Mouse (Mus musculus): ENCODE results near the gene Aaed1. TPM values are rescaled to one million over a fixed set of nuclear protein-coding genes. Genes with fewer than 3 reads are reported as not detected.

The Aaed1 gene
- polyA plus RNA-seq (2015; fragmentation: Nextera tagmentation; extraction: Ambion mirVana): 89.2 and 94.2 TPM in 2 replicates

DNA sequence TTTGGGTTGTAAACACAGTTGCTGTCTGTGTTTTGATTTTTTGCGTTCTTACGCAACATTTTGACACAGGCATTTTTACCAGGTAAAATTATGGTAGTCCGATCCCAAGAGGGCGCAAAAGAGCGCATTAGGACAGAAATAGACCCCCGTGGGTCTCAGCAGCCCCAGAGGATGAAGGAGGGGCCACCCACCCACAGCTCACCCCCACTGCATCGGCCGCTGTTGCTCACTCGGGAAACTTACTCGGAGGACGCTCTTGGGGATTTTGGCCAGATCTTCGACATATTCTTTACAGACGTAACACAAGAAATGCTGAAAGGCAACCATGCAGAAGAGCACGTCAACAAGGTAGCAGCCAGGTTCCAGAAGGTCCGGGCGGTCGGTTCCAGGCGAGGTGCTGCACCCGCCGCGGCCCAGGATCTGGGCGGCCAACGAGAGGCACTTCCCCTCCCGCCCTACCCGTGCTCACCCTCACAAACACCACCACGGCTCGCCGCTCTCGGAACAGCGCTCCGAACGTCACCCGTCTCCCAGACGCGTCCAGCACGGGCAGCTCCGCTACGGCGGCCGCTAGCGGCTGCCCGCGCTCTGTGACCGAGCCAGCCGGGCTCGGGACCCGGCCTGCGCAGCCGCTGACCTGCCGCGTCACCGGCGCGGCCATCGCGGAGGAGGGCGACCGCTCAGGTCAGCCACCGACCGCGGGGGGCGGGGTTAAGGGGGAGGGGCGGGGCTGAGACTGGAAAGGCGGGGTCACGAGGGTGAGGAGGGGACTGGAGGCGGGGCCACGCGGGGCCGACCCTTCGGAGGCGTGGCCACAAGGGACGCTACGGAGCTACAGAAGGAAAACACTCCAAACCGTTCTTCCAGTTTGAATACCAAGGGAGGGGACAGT lies at the start of gene Aaed1:
TSS of gene Aaed1 (minus strand) at position 687 of the 892 bp plus-strand sequence.
- 2% methylated on average over 52 of the region's 74 CpGs for WGBS
- peak within 1 kb of the TSS; percentile 73 for H3K9ac ChIP-seq (replicated peaks; ENCODE audit: low read depth)
- TF ChIP-seq CTCF (IDR thresholded peaks at IDR 0.05) (peak; percentile 54), EP300 (IDR thresholded peaks at IDR 0.05) (no peak)

DNA sequence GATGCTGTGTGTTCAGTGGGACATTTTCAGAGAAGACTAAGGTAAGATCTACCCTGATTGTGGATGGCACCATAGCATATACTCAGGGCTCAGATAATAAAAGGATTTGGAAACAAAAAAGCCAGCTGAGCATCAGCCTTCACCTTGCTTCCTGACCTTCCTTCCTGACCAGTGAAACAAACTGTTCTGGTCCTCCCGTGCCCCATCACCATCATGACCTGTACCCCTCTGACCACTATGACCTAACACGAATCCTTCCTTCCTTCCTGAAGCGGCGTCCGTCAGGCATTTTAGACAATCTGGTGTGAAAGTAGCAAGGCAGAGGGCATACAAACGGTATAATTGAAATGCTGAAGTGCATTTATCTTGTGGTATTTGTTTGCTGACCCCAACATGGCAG lies 49.6 kb upstream of the Aaed1 start:
- ATAC-seq (no peak), DNase-seq (ENCODE audit: low spot score) (no peak)
- Histone ChIP-seq H3K4me1 (ENCODE audit: insufficient read depth, low read depth, low read length) (no peaks in the 10 kb centered on the region), H3K4me3 (ENCODE audit: low read depth, low read length) (no peak overlapping the region), H3K9me3 (ENCODE audit: low read length) (no peaks in the 10 kb centered on the region), H3K27me3 (replicated peaks; ENCODE audit: insufficient read depth, low read length) (no peaks in the 10 kb centered on the region), H3K9ac (replicated peaks; ENCODE audit: low read depth) (no peak overlapping the region), H3K36me3 (ENCODE audit: insufficient read depth, low read length) (peaks cover 14% of the 10 kb centered on the region; the same call in 1 of the 2 replicates), H3K27ac (ENCODE audit: low read length) (no peak overlapping the region), H3K4me2 (replicated peaks; ENCODE audit: low read depth, low read length) (no peak overlapping the region)
- TF ChIP-seq EP300 (IDR thresholded peaks at IDR 0.05): no peak
- no peak for TF ChIP-seq CTCF (IDR thresholded peaks at IDR 0.05)
- WGBS: 74% methylated on average over 6 of the region's 6 CpGs

More for the DNA sequence above, at the start of gene Aaed1:
- Histone ChIP-seq H3K9me3 (ENCODE audit: low read length) (no peaks in the 10 kb centered on the region), H3K4me3 (ENCODE audit: low read depth, low read length) (peak within 1 kb of the TSS; percentile 84), H3K27me3 (replicated peaks; ENCODE audit: insufficient read depth, low read length) (no peaks in the 10 kb centered on the region), H3K27ac (ENCODE audit: low read length) (peak within 1 kb of the TSS; percentile 96), H3K4me2 (replicated peaks; ENCODE audit: low read depth, low read length) (peak within 1 kb of the TSS; percentile 68), H3K36me3 (ENCODE audit: insufficient read depth, low read length) (peaks cover 13% of the 10 kb centered on the region), H3K4me1 (ENCODE audit: insufficient read depth, low read depth, low read length) (peaks cover 7% of the 10 kb centered on the region)
- DNase-seq (ENCODE audit: low spot score) (peak; percentile 97), ATAC-seq (peak; percentile 94)

DNA sequence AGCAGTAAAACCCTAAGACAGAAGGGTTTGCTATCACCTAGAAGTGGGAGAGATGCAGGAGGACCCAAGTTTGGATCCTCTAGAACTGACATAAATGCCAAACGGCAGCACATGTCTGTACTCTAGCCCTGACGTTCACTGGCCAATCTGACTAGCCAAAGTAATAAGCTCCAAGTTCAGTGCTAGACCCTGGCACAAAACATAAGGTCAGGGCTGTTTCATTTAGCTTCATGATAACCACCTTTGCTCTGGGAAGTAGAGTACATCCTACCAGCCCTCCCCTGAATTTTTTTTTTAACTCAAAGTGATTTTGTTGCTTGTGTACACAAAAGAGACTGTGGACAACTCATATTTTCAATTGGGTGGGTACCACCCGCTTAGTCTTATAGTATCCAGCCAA lies 48.5 kb upstream of the Aaed1 start:
- Histone ChIP-seq H3K9ac (replicated peaks; ENCODE audit: low read depth) (no peak overlapping the region), H3K9me3 (ENCODE audit: low read length) (no peaks in the 10 kb centered on the region), H3K27me3 (replicated peaks; ENCODE audit: insufficient read depth, low read length) (no peaks in the 10 kb centered on the region), H3K4me1 (ENCODE audit: insufficient read depth, low read depth, low read length) (no peaks in the 10 kb centered on the region), H3K27ac (ENCODE audit: low read length) (no peak overlapping the region), H3K4me2 (replicated peaks; ENCODE audit: low read depth, low read length) (no peak overlapping the region), H3K36me3 (ENCODE audit: insufficient read depth, low read length) (peaks cover 4% of the 10 kb centered on the region; the same call in 1 of the 2 replicates), H3K4me3 (ENCODE audit: low read depth, low read length) (no peak overlapping the region)
- DNase-seq (ENCODE audit: low spot score) (no peak), ATAC-seq (no peak)
- TF ChIP-seq CTCF (IDR thresholded peaks at IDR 0.05): no peak
- no peak for TF ChIP-seq EP300 (IDR thresholded peaks at IDR 0.05)
- 94% methylated on average over 3 of the region's 3 CpGs for WGBS

DNA sequence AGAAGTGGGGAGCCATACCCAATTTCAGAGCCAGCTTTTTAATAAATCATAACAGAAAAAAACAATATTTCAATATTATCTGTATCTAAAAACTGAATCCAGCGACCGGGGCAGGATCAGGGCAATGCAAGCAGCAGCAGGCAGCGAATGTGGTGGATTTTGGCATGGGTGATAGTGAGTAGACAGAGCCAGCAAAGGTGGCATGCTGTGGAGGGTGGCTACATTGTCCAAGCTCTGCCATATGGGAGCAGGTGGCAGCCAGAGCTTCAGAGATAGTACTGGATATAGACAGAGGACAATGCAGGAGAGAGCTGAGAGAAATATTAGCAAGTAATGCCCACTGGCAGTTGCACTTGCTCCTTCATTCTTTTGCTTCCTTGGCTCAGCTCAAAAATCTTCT lies 47.2 kb upstream of the Aaed1 start:
- no peak overlapping the region for H3K4me3 ChIP-seq (ENCODE audit: low read depth, low read length)
- no peak overlapping the region for H3K4me2 ChIP-seq (replicated peaks; ENCODE audit: low read depth, low read length)
- no peaks in the 10 kb centered on the region for H3K4me1 ChIP-seq (ENCODE audit: insufficient read depth, low read depth, low read length)
- DNase-seq (ENCODE audit: low spot score): no peak
- no peak for ATAC-seq
- H3K9ac ChIP-seq (replicated peaks; ENCODE audit: low read depth): no peak overlapping the region
- 0 out of 2 replicates have a peak, but pooled peaks cover 4% of the 10 kb centered on the region for H3K36me3 ChIP-seq (ENCODE audit: insufficient read depth, low read length)
- H3K9me3 ChIP-seq (ENCODE audit: low read length): no peaks in the 10 kb centered on the region
- 77% methylated on average over 3 of the region's 3 CpGs for WGBS
- H3K27ac ChIP-seq (ENCODE audit: low read length): no peak overlapping the region
- TF ChIP-seq CTCF (IDR thresholded peaks at IDR 0.05) (no peak), EP300 (IDR thresholded peaks at IDR 0.05) (no peak)
- no peaks in the 10 kb centered on the region for H3K27me3 ChIP-seq (replicated peaks; ENCODE audit: insufficient read depth, low read length)

DNA sequence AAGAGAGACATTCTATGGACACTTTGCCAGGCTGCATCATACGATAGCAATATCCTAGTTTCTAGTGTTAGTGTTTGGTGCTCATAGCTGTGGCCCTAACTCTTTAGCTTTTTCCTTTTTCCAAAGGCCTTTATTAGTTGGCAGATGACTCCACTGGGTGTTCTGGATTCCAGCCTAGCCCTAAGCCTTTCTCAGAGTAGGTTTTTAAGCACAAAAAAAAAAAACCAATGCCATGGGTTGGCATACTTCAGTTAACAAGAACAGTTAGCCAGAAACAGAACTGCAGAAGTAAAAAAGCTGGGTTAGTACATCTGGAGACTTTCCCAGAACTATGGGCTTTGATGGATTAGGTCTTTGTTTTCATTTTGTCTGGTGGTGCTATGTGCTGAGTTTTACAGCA lies 46.0 kb upstream of the Aaed1 start:
- no peak for TF ChIP-seq CTCF (IDR thresholded peaks at IDR 0.05)
- TF ChIP-seq EP300 (IDR thresholded peaks at IDR 0.05): no peak
- 0 out of 2 replicates have a peak, but pooled peaks cover 4% of the 10 kb centered on the region for H3K36me3 ChIP-seq (ENCODE audit: insufficient read depth, low read length)
- no peaks in the 10 kb centered on the region for H3K4me1 ChIP-seq (ENCODE audit: insufficient read depth, low read depth, low read length)
- no peaks in the 10 kb centered on the region for H3K27me3 ChIP-seq (replicated peaks; ENCODE audit: insufficient read depth, low read length)
- H3K9ac ChIP-seq (replicated peaks; ENCODE audit: low read depth): no peak overlapping the region
- DNase-seq (ENCODE audit: low spot score) (no peak), ATAC-seq (no peak)
- H3K4me2 ChIP-seq (replicated peaks; ENCODE audit: low read depth, low read length): no peak overlapping the region
- H3K4me3 ChIP-seq (ENCODE audit: low read depth, low read length): no peak overlapping the region
- no peak overlapping the region for H3K27ac ChIP-seq (ENCODE audit: low read length)
- no peaks in the 10 kb centered on the region for H3K9me3 ChIP-seq (ENCODE audit: low read length)
- 78% methylated on average over 1 of the region's 1 CpGs for WGBS

DNA sequence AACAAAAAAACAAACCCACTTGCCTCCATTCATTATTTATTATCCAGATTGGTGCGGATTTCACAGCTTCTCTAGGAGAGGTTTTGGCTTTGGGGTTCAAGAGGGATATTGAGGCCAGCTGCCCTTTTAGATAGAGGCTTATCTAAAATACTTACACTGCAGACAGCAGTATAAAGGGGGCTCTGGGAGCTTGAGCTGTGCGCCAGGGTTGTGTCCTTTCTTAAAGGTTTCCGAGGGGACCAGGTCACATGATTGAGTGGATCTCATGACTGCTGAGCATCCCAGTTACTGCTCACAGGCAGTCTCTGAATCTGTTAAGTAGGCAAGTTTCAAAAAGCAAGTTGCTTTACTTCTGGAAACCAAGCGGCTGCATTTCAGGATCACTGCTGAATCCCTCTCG lies 44.9 kb upstream of the Aaed1 start:
- no peaks in the 10 kb centered on the region for H3K4me1 ChIP-seq (ENCODE audit: insufficient read depth, low read depth, low read length)
- no peak overlapping the region for H3K9ac ChIP-seq (replicated peaks; ENCODE audit: low read depth)
- ATAC-seq: no peak
- DNase-seq (ENCODE audit: low spot score): no peak
- H3K4me3 ChIP-seq (ENCODE audit: low read depth, low read length): no peak overlapping the region
- no peak overlapping the region for H3K27ac ChIP-seq (ENCODE audit: low read length)
- no peaks in the 10 kb centered on the region for H3K9me3 ChIP-seq (ENCODE audit: low read length)
- 0 out of 2 replicates have a peak, but pooled peaks cover 3% of the 10 kb centered on the region for H3K36me3 ChIP-seq (ENCODE audit: insufficient read depth, low read length)
- no peak overlapping the region for H3K4me2 ChIP-seq (replicated peaks; ENCODE audit: low read depth, low read length)
- no peak for TF ChIP-seq CTCF (IDR thresholded peaks at IDR 0.05)
- TF ChIP-seq EP300 (IDR thresholded peaks at IDR 0.05): no peak
- no peaks in the 10 kb centered on the region for H3K27me3 ChIP-seq (replicated peaks; ENCODE audit: insufficient read depth, low read length)
- WGBS: 68% methylated on average over 5 of the region's 5 CpGs

All from lung, postnatal 0 days (tissue).